Mouse (Mus musculus) MEL (cell line): ENCODE data around the gene Mprip. TPM values are rescaled to one million over a fixed set of nuclear protein-coding genes. Genes with fewer than 3 reads are reported as not detected.

Experiments used
- DNase-seq: peaks from one replicate; pipeline ENCODE4 v3.0.0; 2011; ENCODE audit warnings: low read depth, low spot score
- H3K27ac ChIP-seq: 2 replicates; pipeline ENCODE4 v1.5.1; 2012; ENCODE audit warnings: low read depth, mild to moderate bottlenecking, control low read depth, low read length, moderate library complexity; ENCODE audit not compliant: control insufficient read depth
- H3K27me3 ChIP-seq, 2 experiments: fragments of 150-350 bp in 1 of 2; sonication (generic) in 1 of 2; 2 replicates each; pipeline ENCODE4 v1.6.1; 2012; ENCODE audit warnings: low read length in 2 of 2, mild to moderate bottlenecking in 2 of 2, improper control_type of control experiment in 1 of 2, moderate library complexity in 1 of 2; ENCODE audit not compliant: insufficient read depth in 2 of 2, control insufficient read depth in 1 of 2
- H3K36me3 ChIP-seq, 2 experiments: 2 replicates each; pipeline ENCODE4 v1.6.1; 2012 to 2014; ENCODE audit warnings: low read length in 2 of 2, improper control_type of control experiment in 1 of 2, inconsistent platforms in 1 of 2, mild to moderate bottlenecking in 1 of 2; ENCODE audit not compliant: insufficient read depth in 2 of 2, control insufficient read depth in 1 of 2
- H3K4me1 ChIP-seq, 2 experiments: fragments of 150-350 bp in 1 of 2; sonication (generic) in 1 of 2; 2 replicates each; pipeline ENCODE4 v1.6.1; 2012; ENCODE audit warnings: low read length in 2 of 2, improper control_type of control experiment in 1 of 2, mild to moderate bottlenecking in 1 of 2; ENCODE audit not compliant: insufficient read depth in 2 of 2, control insufficient read depth in 1 of 2
- H3K4me3 ChIP-seq, 2 experiments: fragments of 150-350 bp in 1 of 2; sonication (generic) in 1 of 2; 2 replicates each; pipeline ENCODE4 v1.5.1; 2012; ENCODE audit warnings: low read depth in 2 of 2, low read length in 2 of 2, mild to moderate bottlenecking in 2 of 2, moderate library complexity in 2 of 2, control low read depth in 1 of 2, improper control_type of control experiment in 1 of 2; ENCODE audit not compliant: control insufficient read depth in 1 of 2, insufficient read depth in 1 of 2
- H3K79me2 ChIP-seq: 2 replicates; pipeline ENCODE4 v1.6.1; 2012; ENCODE audit warnings: mild to moderate bottlenecking, low read length, moderate library complexity; ENCODE audit not compliant: control insufficient read depth, poor library complexity, insufficient read depth
- H3K9ac ChIP-seq: 2 replicates; pipeline ENCODE4 v1.6.1; 2012; ENCODE audit warnings: low read depth, mild to moderate bottlenecking, control low read depth, low read length, moderate library complexity; ENCODE audit not compliant: control insufficient read depth, poor library complexity, severe bottlenecking
- H3K9me3 ChIP-seq: fragments of 150-350 bp; sonication (generic); replicated peaks from 2 replicates; pipeline ENCODE4 v1.6.1; 2012; ENCODE audit warnings: mild to moderate bottlenecking, low read length, improper control_type of control experiment, moderate library complexity; ENCODE audit not compliant: insufficient read depth
- CHD1 ChIP-seq: IDR thresholded peaks from 2 replicates; pipeline ENCODE4 v1.6.1; 2012; ENCODE audit warnings: low read depth, mild to moderate bottlenecking, inconsistent platforms, low read length, improper control_type of control experiment
- CHD2 ChIP-seq: IDR thresholded peaks from 2 replicates; pipeline ENCODE4 v1.6.1; 2011; ENCODE audit warnings: low read length, improper control_type of control experiment
- E2F4 ChIP-seq: IDR thresholded peaks from 2 replicates; pipeline ENCODE4 v1.6.1; 2011; ENCODE audit warnings: low read depth, low read length, improper control_type of control experiment, borderline replicate concordance
- ELF1 ChIP-seq: IDR thresholded peaks from 2 replicates; pipeline ENCODE4 v1.6.1; 2014; ENCODE audit warnings: low read depth, mild to moderate bottlenecking, inconsistent platforms, low read length, improper control_type of control experiment, moderate library complexity
- EP300 ChIP-seq, 2 experiments: IDR thresholded peaks; 2 replicates each; pipeline ENCODE4 v1.6.1; 2011; ENCODE audit warnings: improper control_type of control experiment in 2 of 2, low read length in 2 of 2, low read depth in 1 of 2, mild to moderate bottlenecking in 1 of 2
- GATA1 ChIP-seq: IDR thresholded peaks from 2 replicates; pipeline ENCODE4 v1.6.1; 2011; ENCODE audit warnings: low read depth, low read length, improper control_type of control experiment
- JUND ChIP-seq: IDR thresholded peaks from 2 replicates; pipeline ENCODE4 v1.6.1; 2011; ENCODE audit warnings: low read depth, mild to moderate bottlenecking, improper control_type of control experiment, low read length
- KAT2A ChIP-seq: conservative IDR thresholded peaks from 2 replicates; pipeline ENCODE4 v1.6.1; 2012; ENCODE audit warnings: low read depth, low read length, improper control_type of control experiment, inconsistent platforms
- MEF2A ChIP-seq: IDR thresholded peaks from 2 replicates; pipeline ENCODE4 v1.6.1; 2014; ENCODE audit warnings: low read depth, mild to moderate bottlenecking, inconsistent platforms, low read length, improper control_type of control experiment; ENCODE audit not compliant: poor library complexity, insufficient replicate concordance, severe bottlenecking; ENCODE audit errors: extremely low read depth
- NELFE ChIP-seq: IDR thresholded peaks from 2 replicates; pipeline ENCODE4 v1.6.1; 2011; ENCODE audit warnings: low read depth, low read length, improper control_type of control experiment
- NRF1 ChIP-seq: IDR thresholded peaks from 2 replicates; pipeline ENCODE4 v1.6.1; 2014; ENCODE audit warnings: low read depth, mild to moderate bottlenecking, inconsistent platforms, low read length, improper control_type of control experiment, moderate library complexity; ENCODE audit not compliant: poor library complexity, insufficient read depth, severe bottlenecking
- POLR2A ChIP-seq, 2 experiments: IDR thresholded peaks; 2 replicates each; pipeline ENCODE4 v1.6.1; 2011 to 2012; ENCODE audit warnings: low read length in 2 of 2, mild to moderate bottlenecking in 2 of 2, control low read depth in 1 of 2, improper control_type of control experiment in 1 of 2, low read depth in 1 of 2, moderate library complexity in 1 of 2; ENCODE audit not compliant: control insufficient read depth in 1 of 2, insufficient read depth in 1 of 2, poor library complexity in 1 of 2
- POLR2AphosphoS5 ChIP-seq: IDR thresholded peaks from 2 replicates; pipeline ENCODE4 v1.6.1; 2012; ENCODE audit warnings: low read depth, borderline replicate concordance, mild to moderate bottlenecking, inconsistent platforms, low read length, moderate library complexity, mixed read lengths
- TAL1 ChIP-seq: IDR thresholded peaks from 2 replicates; pipeline ENCODE4 v1.6.1; 2012; ENCODE audit warnings: mild to moderate bottlenecking, inconsistent platforms, low read length, moderate library complexity, mixed read lengths
- TBP ChIP-seq: IDR thresholded peaks from 2 replicates; pipeline ENCODE4 v1.8.0; 2011; ENCODE audit warnings: low read depth, low read length, improper control_type of control experiment
- USF2 ChIP-seq, 2 experiments: IDR thresholded peaks; 2 replicates each; pipeline ENCODE4 v1.6.1; 2011 to 2012; ENCODE audit warnings: improper control_type of control experiment in 2 of 2, low read length in 2 of 2, borderline replicate concordance in 1 of 2, inconsistent platforms in 1 of 2, low read depth in 1 of 2, mild to moderate bottlenecking in 1 of 2; ENCODE audit not compliant: insufficient read depth in 1 of 2
- ZC3H11A ChIP-seq: IDR thresholded peaks from 2 replicates; pipeline ENCODE4 v1.6.1; 2012; ENCODE audit warnings: low read depth, mild to moderate bottlenecking, inconsistent platforms, low read length, improper control_type of control experiment
- ZKSCAN1 ChIP-seq: IDR thresholded peaks from 2 replicates; pipeline ENCODE4 v1.6.1; 2012; ENCODE audit warnings: low read depth, mild to moderate bottlenecking, inconsistent platforms, low read length, improper control_type of control experiment, moderate library complexity
- ZMIZ1 ChIP-seq: IDR thresholded peaks from 2 replicates; pipeline ENCODE4 v1.6.1; 2012; ENCODE audit warnings: low read depth, mild to moderate bottlenecking, inconsistent platforms, low read length, improper control_type of control experiment, moderate library complexity
- polyA plus RNA-seq, 2 experiments: library from polyadenylated mRNA; stranded (reverse) in 1 of 2; unstranded in 1 of 2; fragments of >175 nt in 1 of 2; fragments of >200 nt in 1 of 2; gene quantifications; 2 replicates each; pipeline versions ENCODE4 v1.2.1 to v1.2.4; 2012; ENCODE audit warnings: low replicate concordance in 2 of 2, low read depth in 1 of 2; ENCODE audit not compliant: insufficient read length in 2 of 2, insufficient read depth in 1 of 2, missing spikeins in 1 of 2
- total RNA-seq: library from RNA; depleted of rRNA; stranded (reverse); fragments of 300-350 nt; gene quantifications from 2 replicates; pipeline ENCODE4 v1.2.3, GENCODE M21; 2012

The Mprip gene
- total and polyA plus RNA-seq, 3 experiments, result 103 to 174 (median 142) TPM

- Histone ChIP-seq H3K36me3 (peaks cover 0 to 2% of the 10 kb centered on the region in 2 experiments; a peak in 1 of 4 replicates), H3K27me3 (no peaks in the 10 kb centered on the region), H3K4me3 (no peak overlapping the region), H3K9me3 (no peaks in the 10 kb centered on the region), H3K79me2 (peaks cover 12% of the 10 kb centered on the region), H3K9ac (no peak overlapping the region), H3K27ac (no peak overlapping the region), H3K4me1 (peaks cover 5 to 6% of the 10 kb centered on the region in 2 experiments; a peak in 3 of 4 replicates)
- TF ChIP-seq CHD1 (no peak), NRF1 (no peak), CHD2 (no peak), EP300 (IDR thresholded peaks at IDR 0.05; ENCODE audit: low read depth in 1 of 2, low read length in 2 of 2) (no peak), ELF1 (no peak), GATA1 (no peak), ZKSCAN1 (no peak)
- DNase-seq, result no peak
Measured at GRCm38 (mm10) chr11:59694533-59694932, 33.4 kb downstream of the Mprip start.

GRCm38 (mm10) chr11:59695550-59695949, 34.4 kb downstream of the Mprip start:
- no peak overlapping the region for H3K27ac ChIP-seq
- no peak for TF ChIP-seq ZMIZ1
- no peak for TF ChIP-seq NELFE
- no peak for TF ChIP-seq MEF2A
- no peak for TF ChIP-seq POLR2AphosphoS5
- no peak for TF ChIP-seq E2F4
- TF ChIP-seq USF2 (IDR thresholded peaks at IDR 0.05; ENCODE audit: borderline replicate concordance in 1 of 2, insufficient read depth in 1 of 2, low read depth in 1 of 2, low read length in 2 of 2), result no peak
- TF ChIP-seq JUND, result no peak
- TF ChIP-seq KAT2A, result no peak
- TF ChIP-seq POLR2A (IDR thresholded peaks at IDR 0.05; ENCODE audit: control insufficient read depth in 1 of 2, insufficient read depth in 1 of 2, low read depth in 1 of 2, low read length in 2 of 2, poor library complexity in 1 of 2), result no peak
- TF ChIP-seq ZC3H11A, result no peak
- no peak for TF ChIP-seq TBP
- no peak for TF ChIP-seq TAL1
- no peak overlapping the region for H3K4me3 ChIP-seq

More at GRCm38 (mm10) chr11:59695550-59695949, 34.4 kb downstream of the Mprip start:
- H3K4me1 ChIP-seq, result peaks cover 5 to 6% of the 10 kb centered on the region in 2 experiments; a peak in 3 of 4 replicates
- H3K9me3 ChIP-seq, result no peaks in the 10 kb centered on the region
- DNase-seq, result no peak
- peaks cover 0 to 3% of the 10 kb centered on the region in 2 experiments; a peak in 2 of 4 replicates for H3K36me3 ChIP-seq
- H3K27me3 ChIP-seq, result no peaks in the 10 kb centered on the region
- peaks cover 10% of the 10 kb centered on the region for H3K79me2 ChIP-seq
- H3K9ac ChIP-seq, result no peak overlapping the region
